Mouse (Mus musculus): Measurements from ENCODE around the gene Pcbp1. TPM values are rescaled to one million over a fixed set of nuclear protein-coding genes. Genes with fewer than 3 reads are reported as not detected.

Pcbp1 gene
- polyA plus RNA-seq, 1 experiment from 2014 or later: 234 TPM

DNA sequence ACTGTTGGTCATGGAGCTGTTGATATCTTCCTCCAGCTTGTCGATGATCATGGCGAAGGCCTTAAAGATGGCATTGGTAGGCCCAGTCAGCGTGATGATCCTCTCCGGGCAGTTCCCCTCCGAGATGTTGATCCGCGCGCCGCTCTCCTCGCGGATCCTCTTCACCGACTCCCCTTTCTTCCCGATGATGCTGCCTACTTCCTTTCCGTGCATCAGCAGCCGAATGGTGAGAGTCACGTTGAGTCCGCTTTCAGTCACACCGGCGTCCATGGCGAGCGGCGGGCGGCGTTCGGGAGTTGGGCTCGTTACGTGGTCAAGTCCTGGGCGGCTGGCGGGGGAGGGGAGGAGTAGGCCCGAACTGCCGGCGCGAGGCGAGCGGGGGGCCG lies 482 bp downstream of the Pcbp1 start:
- Histone ChIP-seq H3K27ac (ENCODE audit: low read length) (peak overlapping the region; percentile 100), H3K4me3 (ENCODE audit: low read length) (peak overlapping the region; percentile 85), H3K9me3 (ENCODE audit: low read length) (no peaks in the 10 kb centered on the region), H3K9ac (replicated peaks; ENCODE audit: low read length) (peak overlapping the region; percentile 97), H3K36me3 (ENCODE audit: insufficient read depth, low read length) (peaks cover 24% of the 10 kb centered on the region), H3K4me1 (ENCODE audit: insufficient read depth, low read length) (peaks cover 25% of the 10 kb centered on the region), H3K27me3 (ENCODE audit: insufficient read depth, low read length) (no peaks in the 10 kb centered on the region), H3K4me2 (replicated peaks; ENCODE audit: low read depth, low read length) (peak overlapping the region; percentile 92)
- peak; percentile 49; the same call in 1 of the 2 replicates for ATAC-seq (ENCODE audit: low FRiP score, low TSS enrichment)
- WGBS: 0% methylated on average over 29 of the region's 36 CpGs

DNA sequence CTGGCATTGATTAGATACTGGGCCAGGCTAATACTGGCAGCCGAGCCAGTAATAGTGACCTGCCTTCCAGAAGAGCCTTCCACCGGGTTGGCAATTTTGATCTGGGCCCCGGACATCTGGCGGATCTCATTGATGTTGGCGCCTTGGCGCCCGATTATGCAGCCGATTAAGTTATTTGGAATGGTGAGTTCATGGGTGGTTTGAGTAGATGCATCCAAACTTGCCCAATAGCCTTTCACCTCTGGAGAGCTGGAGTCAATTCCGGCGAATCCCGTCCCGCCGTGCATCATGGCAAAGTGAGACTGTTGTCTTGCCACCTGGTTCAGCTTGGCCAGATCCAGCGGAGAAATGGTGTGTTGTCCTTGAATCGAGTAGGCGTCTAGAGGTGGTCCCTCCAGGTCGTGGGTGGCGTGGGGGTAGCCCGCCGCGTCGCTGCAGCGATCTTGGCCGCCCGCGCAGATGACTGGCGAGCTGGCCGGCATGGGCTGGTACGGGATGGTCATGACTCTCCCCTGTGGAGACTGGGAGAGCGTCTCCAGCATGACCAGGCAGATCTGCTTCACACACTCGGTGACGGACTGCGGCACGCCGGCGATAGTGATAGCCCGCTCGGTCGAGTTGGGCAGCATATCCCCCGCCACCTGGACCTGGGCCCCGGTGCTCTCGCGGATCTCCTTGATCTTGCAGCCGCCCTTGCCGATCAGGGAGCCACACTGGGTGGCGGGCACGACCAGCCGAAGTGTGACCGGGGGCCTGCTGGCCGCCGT lies 1.1 kb downstream of the Pcbp1 start:
- Histone ChIP-seq H3K27ac (ENCODE audit: low read length) (peak overlapping the region; percentile 100), H3K4me3 (ENCODE audit: low read length) (peak overlapping the region; percentile 85), H3K36me3 (ENCODE audit: insufficient read depth, low read length) (peaks cover 23% of the 10 kb centered on the region), H3K4me2 (replicated peaks; ENCODE audit: low read depth, low read length) (peak overlapping the region; percentile 92), H3K9me3 (ENCODE audit: low read length) (no peaks in the 10 kb centered on the region), H3K9ac (replicated peaks; ENCODE audit: low read length) (peak overlapping the region; percentile 97), H3K4me1 (ENCODE audit: insufficient read depth, low read length) (peaks cover 25% of the 10 kb centered on the region), H3K27me3 (ENCODE audit: insufficient read depth, low read length) (no peaks in the 10 kb centered on the region)
- ATAC-seq (ENCODE audit: low FRiP score, low TSS enrichment): peak; percentile 13; the same call in 1 of the 2 replicates
- WGBS: under 1% methylated on average over 51 of the region's 51 CpGs

DNA sequence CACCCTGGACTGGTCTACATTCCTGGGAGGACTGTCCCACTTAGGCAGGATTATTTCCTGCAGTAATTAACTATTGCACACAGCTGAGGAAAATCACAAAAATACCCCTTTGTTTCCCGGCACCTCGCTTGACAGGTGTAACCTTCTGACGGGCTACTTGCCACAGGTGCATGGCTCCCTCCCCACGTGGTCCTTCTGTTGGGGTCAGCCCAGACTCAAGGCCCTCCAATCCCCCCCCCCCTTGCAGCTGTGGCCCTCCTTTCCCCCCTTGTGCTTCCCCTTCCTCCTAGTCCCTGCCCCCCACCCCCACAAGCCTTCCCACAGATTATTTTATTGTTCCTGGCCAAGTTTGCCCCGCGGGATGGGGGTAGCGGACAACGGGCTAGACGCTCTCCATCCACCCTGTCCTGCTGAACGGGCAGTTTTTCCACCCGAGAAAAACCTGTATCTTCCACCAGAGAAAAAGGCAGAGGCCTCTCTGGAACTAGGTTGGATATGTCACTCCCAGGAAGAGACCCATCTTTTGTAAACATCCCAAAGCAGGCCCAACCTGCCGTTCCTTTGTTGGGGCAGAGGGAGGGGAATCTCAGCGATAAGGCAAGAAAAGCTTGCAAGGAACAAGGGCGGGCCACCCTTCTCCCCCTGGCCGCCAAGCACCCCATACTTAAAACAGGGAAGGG lies 2.2 kb downstream of the Pcbp1 start:
- H3K4me3 ChIP-seq (ENCODE audit: low read length): peak overlapping the region; percentile 85
- H3K9me3 ChIP-seq (ENCODE audit: low read length): no peaks in the 10 kb centered on the region
- peak overlapping the region; percentile 70 for H3K4me2 ChIP-seq (replicated peaks; ENCODE audit: low read depth, low read length)
- ATAC-seq (ENCODE audit: low FRiP score, low TSS enrichment): no peak
- peaks cover 19% of the 10 kb centered on the region for H3K36me3 ChIP-seq (ENCODE audit: insufficient read depth, low read length)
- peak overlapping the region; percentile 92 for H3K27ac ChIP-seq (ENCODE audit: low read length)
- H3K27me3 ChIP-seq (ENCODE audit: insufficient read depth, low read length): no peaks in the 10 kb centered on the region
- 1% methylated on average over 15 of the region's 15 CpGs for WGBS
- H3K4me1 ChIP-seq (ENCODE audit: insufficient read depth, low read length): peaks cover 25% of the 10 kb centered on the region
- H3K9ac ChIP-seq (replicated peaks; ENCODE audit: low read length): peak overlapping the region; percentile 96

DNA sequence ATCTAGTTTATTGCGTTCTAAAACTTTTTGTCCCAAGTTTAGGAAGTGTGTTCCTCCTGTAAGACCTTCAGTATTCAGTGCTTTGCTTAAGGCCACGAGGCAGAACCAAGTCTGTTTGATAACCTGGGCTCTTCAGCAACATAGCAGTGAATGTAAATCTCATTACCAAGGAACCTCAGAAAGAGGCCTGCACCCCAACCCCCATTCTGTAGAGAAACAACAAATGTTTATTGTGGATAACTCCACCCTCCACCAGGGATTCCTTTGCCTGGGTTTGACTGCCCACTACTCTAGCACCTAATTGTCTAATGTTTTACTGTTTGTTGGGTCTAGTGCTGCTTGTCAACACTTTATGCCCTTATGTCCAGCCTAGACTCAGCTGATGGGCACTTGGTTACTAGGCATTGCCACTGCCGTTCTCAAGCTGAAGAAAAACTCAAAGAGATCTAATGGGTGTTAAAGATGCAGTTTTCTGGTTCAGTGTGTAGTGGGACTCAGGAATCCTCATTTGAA lies 2.8 kb downstream of the Pcbp1 start:
- H3K27ac ChIP-seq (ENCODE audit: low read length): peak overlapping the region; percentile 92
- H3K9me3 ChIP-seq (ENCODE audit: low read length): no peaks in the 10 kb centered on the region
- H3K4me1 ChIP-seq (ENCODE audit: insufficient read depth, low read length): peaks cover 22% of the 10 kb centered on the region
- 33% methylated on average over 3 of the region's 3 CpGs for WGBS
- H3K4me2 ChIP-seq (replicated peaks; ENCODE audit: low read depth, low read length): peak overlapping the region; percentile 70
- peaks cover 19% of the 10 kb centered on the region for H3K36me3 ChIP-seq (ENCODE audit: insufficient read depth, low read length)
- peak overlapping the region; percentile 85 for H3K4me3 ChIP-seq (ENCODE audit: low read length)
- H3K27me3 ChIP-seq (ENCODE audit: insufficient read depth, low read length): no peaks in the 10 kb centered on the region
- ATAC-seq (ENCODE audit: low FRiP score, low TSS enrichment): no peak
- peak overlapping the region; percentile 96 for H3K9ac ChIP-seq (replicated peaks; ENCODE audit: low read length)

DNA sequence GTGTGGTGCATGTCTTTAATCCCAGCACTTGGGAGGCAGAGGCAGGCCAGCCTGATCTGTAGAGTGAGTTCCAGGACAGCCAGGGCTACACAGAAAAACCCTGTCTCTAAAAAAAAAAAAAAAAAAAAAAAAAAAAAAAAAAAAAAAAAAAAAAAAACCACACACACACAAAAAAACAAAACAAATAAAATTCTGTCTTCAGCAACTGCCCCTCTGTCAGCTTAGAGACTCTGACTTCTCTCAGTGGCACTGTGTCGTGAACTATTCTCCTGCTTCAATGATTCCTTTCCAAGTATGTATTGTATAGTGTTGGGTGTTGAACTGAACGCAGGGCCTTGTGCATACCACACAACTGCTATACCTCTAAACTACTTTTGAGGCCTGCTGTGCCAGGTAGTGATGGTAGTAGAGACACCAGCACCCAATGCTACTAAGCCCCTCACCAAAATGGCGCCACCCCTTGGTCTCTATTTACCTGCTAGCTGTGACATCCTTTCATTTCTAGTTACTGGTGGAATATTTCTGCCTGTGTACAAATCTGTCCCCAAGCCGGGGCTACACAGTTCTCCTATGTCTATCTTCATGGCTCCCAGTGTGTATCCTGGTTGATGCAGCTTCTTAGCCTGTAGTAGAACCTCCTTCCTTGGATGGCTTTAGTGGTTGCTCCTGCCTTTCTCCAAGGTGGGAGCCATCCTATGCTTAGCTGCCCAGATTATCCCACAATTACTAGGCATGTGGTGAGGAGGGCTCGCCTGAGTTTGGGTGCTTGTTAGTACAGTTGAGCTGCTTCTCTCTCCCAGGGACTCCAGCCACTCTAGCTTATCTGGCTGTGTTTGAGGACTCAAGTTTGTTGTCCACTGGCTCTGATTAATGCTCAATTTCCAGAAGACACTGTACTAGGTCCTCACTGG lies 3.9 kb downstream of the Pcbp1 start:
- 84% methylated on average over 5 of the region's 5 CpGs for WGBS
- Histone ChIP-seq H3K9ac (replicated peaks; ENCODE audit: low read length) (no peak overlapping the region), H3K4me1 (ENCODE audit: insufficient read depth, low read length) (peaks cover 15% of the 10 kb centered on the region), H3K9me3 (ENCODE audit: low read length) (no peaks in the 10 kb centered on the region), H3K27me3 (ENCODE audit: insufficient read depth, low read length) (no peaks in the 10 kb centered on the region), H3K36me3 (ENCODE audit: insufficient read depth, low read length) (peaks cover 19% of the 10 kb centered on the region), H3K4me3 (ENCODE audit: low read length) (no peak overlapping the region; the same call in 1 of the 2 replicates), H3K4me2 (replicated peaks; ENCODE audit: low read depth, low read length) (peak overlapping the region; percentile 70), H3K27ac (ENCODE audit: low read length) (peak overlapping the region; percentile 92)
- no peak for ATAC-seq (ENCODE audit: low FRiP score, low TSS enrichment)

DNA sequence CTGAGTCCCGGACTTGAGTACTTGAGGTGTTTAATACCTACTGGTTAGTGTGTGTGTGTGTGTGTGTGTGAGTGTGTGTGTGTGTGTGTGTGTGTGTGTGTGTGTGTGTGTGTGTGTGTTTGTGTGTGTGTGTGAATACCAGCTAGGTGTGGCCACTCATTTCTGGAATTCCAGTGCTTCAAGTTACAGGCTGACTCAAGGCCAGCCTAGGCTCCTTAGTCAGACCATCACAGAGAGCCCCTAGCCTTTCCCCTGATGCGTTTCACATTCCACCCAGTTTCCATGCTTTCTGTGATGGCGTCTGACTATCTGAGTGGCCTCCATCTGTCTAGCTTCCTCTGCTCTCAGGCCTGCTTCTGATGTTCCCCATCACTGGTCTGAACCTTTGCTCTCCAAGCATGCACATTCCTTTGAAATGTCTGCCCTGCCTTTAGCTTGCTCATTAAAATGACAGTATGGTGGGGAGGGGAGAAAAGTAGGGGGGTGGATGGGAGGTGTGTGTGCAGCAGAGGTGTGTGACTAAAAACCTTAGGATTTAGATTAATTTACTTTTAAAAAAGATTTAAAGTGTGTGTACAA lies 6.3 kb downstream of the Pcbp1 start:
- Histone ChIP-seq H3K4me1 (ENCODE audit: insufficient read depth, low read length) (peaks cover 15% of the 10 kb centered on the region), H3K4me2 (replicated peaks; ENCODE audit: low read depth, low read length) (no peak overlapping the region), H3K9me3 (ENCODE audit: low read length) (no peaks in the 10 kb centered on the region), H3K27me3 (ENCODE audit: insufficient read depth, low read length) (no peaks in the 10 kb centered on the region), H3K9ac (replicated peaks; ENCODE audit: low read length) (no peak overlapping the region), H3K27ac (ENCODE audit: low read length) (peak overlapping the region; percentile 46; the same call in 1 of the 2 replicates), H3K4me3 (ENCODE audit: low read length) (no peak overlapping the region), H3K36me3 (ENCODE audit: insufficient read depth, low read length) (peaks cover 14% of the 10 kb centered on the region)
- 73% methylated on average over 3 of the region's 3 CpGs for WGBS
- 0 out of 2 replicates have a peak, but pooled peaks have one; percentile 50 for ATAC-seq (ENCODE audit: low FRiP score, low TSS enrichment)

DNA sequence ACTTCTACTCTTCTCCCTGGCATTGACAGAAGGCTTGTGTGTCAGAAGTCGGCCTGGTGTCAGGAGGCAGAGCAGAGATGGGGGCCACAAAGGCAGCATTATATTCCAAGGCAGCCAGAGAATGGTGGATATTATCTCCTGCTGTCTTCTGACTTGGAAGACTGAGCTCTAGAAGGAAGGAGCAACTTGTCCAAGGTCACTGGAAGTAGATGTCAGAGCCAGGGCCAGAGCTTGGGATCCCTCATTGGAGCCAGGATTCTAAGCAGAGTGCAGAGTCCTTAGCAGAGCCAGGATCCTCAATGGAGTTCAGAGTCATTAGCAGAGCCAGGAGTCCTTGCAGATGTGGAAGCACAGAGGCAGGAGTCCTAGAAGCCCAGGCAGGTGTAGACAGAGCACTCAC lies 10.1 kb downstream of the Pcbp1 start:
- Histone ChIP-seq H3K4me1 (ENCODE audit: insufficient read depth, low read length) (no peaks in the 10 kb centered on the region), H3K9ac (replicated peaks; ENCODE audit: low read length) (no peak overlapping the region), H3K27ac (ENCODE audit: low read length) (no peak overlapping the region), H3K9me3 (ENCODE audit: low read length) (no peaks in the 10 kb centered on the region), H3K4me3 (ENCODE audit: low read length) (no peak overlapping the region), H3K4me2 (replicated peaks; ENCODE audit: low read depth, low read length) (no peak overlapping the region), H3K27me3 (ENCODE audit: insufficient read depth, low read length) (no peaks in the 10 kb centered on the region), H3K36me3 (ENCODE audit: insufficient read depth, low read length) (peaks cover under 1% of the 10 kb centered on the region; the same call in 1 of the 2 replicates)
- 83% methylated on average over 1 of the region's 1 CpGs for WGBS
- ATAC-seq (ENCODE audit: low FRiP score, low TSS enrichment): no peak

DNA sequence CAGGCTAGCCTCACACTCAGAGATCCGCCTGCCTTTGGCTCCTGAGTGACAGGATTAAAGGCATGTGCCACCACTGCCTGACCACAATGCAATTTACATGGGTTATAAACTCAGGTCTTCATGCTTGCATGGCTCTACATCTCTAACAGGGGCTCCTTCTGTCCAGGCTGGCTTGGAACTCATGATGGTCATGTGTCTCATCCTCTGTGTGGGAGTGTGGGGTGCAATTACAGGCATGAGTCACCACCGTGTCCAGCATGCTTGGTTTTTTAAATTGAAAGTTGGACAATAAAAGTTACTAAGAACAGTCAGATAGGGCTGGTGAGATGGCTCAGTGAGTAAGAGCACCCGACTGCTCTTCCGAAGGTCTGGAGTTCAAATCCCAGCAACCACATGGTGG lies 12.8 kb downstream of the Pcbp1 start:
- H3K27ac ChIP-seq (ENCODE audit: low read length): no peak overlapping the region
- no peaks in the 10 kb centered on the region for H3K36me3 ChIP-seq (ENCODE audit: insufficient read depth, low read length)
- 68% methylated on average over 4 of the region's 4 CpGs for WGBS
- H3K9ac ChIP-seq (replicated peaks; ENCODE audit: low read length): no peak overlapping the region
- no peak overlapping the region for H3K4me2 ChIP-seq (replicated peaks; ENCODE audit: low read depth, low read length)
- H3K9me3 ChIP-seq (ENCODE audit: low read length): no peaks in the 10 kb centered on the region
- no peak overlapping the region for H3K4me3 ChIP-seq (ENCODE audit: low read length)
- no peaks in the 10 kb centered on the region for H3K4me1 ChIP-seq (ENCODE audit: insufficient read depth, low read length)
- no peaks in the 10 kb centered on the region for H3K27me3 ChIP-seq (ENCODE audit: insufficient read depth, low read length)
- ATAC-seq (ENCODE audit: low FRiP score, low TSS enrichment): no peak

DNA sequence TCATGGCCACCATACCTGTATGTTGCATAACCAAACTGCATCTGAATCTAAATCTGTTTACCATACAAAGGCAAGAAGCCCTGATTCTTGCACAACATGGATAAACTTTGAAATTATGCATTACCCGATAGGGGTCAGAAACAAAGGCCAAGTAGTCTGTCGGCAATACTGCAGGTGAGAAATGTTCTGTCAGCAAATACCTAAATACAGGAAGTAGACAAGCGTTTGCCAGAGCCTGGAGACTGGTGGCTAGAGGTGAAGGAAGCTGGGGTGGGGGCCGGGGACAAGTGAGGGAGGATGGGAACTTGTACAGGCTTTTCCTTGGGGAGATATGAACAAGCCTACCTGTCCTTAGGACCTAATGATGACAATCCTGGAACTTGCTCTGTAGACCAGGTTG lies 15.1 kb downstream of the Pcbp1 start:
- H3K36me3 ChIP-seq (ENCODE audit: insufficient read depth, low read length): no peaks in the 10 kb centered on the region
- H3K4me1 ChIP-seq (ENCODE audit: insufficient read depth, low read length): no peaks in the 10 kb centered on the region
- H3K9me3 ChIP-seq (ENCODE audit: low read length): no peaks in the 10 kb centered on the region
- no peak overlapping the region for H3K27ac ChIP-seq (ENCODE audit: low read length)
- H3K9ac ChIP-seq (replicated peaks; ENCODE audit: low read length): no peak overlapping the region
- ATAC-seq (ENCODE audit: low FRiP score, low TSS enrichment): no peak
- no peaks in the 10 kb centered on the region for H3K27me3 ChIP-seq (ENCODE audit: insufficient read depth, low read length)
- WGBS: 66% methylated on average over 4 of the region's 4 CpGs
- no peak overlapping the region for H3K4me2 ChIP-seq (replicated peaks; ENCODE audit: low read depth, low read length)
- no peak overlapping the region for H3K4me3 ChIP-seq (ENCODE audit: low read length)
